Mouse (Mus musculus) splenic B cell, adult 2 months (primary cell): ENCODE results near the gene Aldh3b2.

Experiments
- DNase-seq: peaks from one replicate; pipeline ENCODE4 v3.0.0-alpha.2; 2011; ENCODE audit warnings: low read depth, low spot score
- H3K27me3 ChIP-seq: 2 replicates; pipeline ENCODE4 v1.6.1; 2012; ENCODE audit warnings: mild to moderate bottlenecking, low read length, moderate library complexity, mixed read lengths; ENCODE audit not compliant: control insufficient read depth, poor library complexity, insufficient read depth, severe bottlenecking
- H3K36me3 ChIP-seq: 2 replicates; pipeline ENCODE4 v1.6.1; 2012; ENCODE audit warnings: mild to moderate bottlenecking, low read length, moderate library complexity, mixed read lengths; ENCODE audit not compliant: control insufficient read depth, poor library complexity, insufficient read depth, severe bottlenecking

The Aldh3b2 gene

GRCm38 (mm10) chr19:3988750-3989149 is 16.6 kb downstream of the Aldh3b2 start:
- no peak for DNase-seq
- Histone ChIP-seq H3K36me3 (no peaks in the 10 kb centered on the region), H3K27me3 (no peaks in the 10 kb centered on the region)

- H3K36me3 ChIP-seq, result no peaks in the 10 kb centered on the region
- H3K27me3 ChIP-seq, result no peaks in the 10 kb centered on the region
- DNase-seq, result no peak
Measured at GRCm38 (mm10) chr19:3990804-3991203, 18.7 kb downstream of the Aldh3b2 start.

DNA sequence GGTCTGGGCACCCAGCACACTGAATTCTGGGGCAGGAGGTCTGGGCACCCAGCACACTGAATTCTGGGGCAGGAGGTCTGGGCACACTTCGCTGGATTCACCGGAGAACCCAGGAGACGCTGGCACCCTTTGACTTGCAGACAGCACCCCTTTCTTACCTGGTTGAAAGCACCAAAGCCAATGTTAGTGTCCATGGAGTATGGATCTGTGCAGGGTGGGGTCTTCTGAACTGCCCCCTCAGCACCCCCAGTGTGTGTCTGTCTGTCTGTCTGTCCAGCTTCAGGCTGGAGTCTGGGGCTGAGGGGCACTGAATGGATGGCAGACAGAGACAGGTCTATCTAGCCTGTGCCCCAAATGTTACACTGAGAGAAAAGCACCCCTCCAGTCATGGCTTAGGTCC is 19.4 kb downstream of the Aldh3b2 start:
- Histone ChIP-seq H3K36me3 (no peaks in the 10 kb centered on the region), H3K27me3 (no peaks in the 10 kb centered on the region)
- DNase-seq, result no peak

GRCm38 (mm10) chr19:3991966-3992365 is 19.8 kb downstream of the Aldh3b2 start:
- Histone ChIP-seq H3K27me3 (no peaks in the 10 kb centered on the region), H3K36me3 (no peaks in the 10 kb centered on the region)
- DNase-seq, result no peak

DNA sequence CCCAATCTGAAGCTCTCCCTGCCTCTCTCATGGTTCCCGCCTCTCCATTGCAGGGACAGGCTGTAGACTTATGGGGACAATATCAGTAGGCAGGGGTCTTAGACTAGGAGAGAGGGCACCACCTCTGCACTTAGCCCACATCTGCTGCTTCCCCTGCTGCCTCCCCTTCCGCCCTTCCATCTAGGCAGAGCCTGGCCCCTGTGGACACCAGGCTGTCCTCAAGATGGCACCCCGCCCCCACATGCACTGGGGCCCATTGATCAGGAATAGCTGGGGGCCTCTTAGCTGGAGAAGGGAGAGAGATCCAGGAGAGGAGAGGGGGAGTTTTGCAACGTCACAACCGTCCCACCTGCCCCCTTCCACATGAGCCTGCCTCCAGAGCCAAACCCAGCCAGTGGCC is 20.3 kb downstream of the Aldh3b2 start, which contains the start of gene Tbx10:
Gene Tbx10, plus strand, starts transcription at position 337 of the 400 bp plus-strand sequence.
- DNase-seq, result no peak
- H3K36me3 ChIP-seq, result no peaks in the 10 kb centered on the region
- H3K27me3 ChIP-seq, result no peaks in the 10 kb centered on the region

GRCm38 (mm10) chr19:3994932-3995331 is 22.8 kb downstream of the Aldh3b2 start:
- no peak for DNase-seq
- H3K27me3 ChIP-seq, result no peaks in the 10 kb centered on the region

GRCm38 (mm10) chr19:3995505-3995904 is 23.4 kb downstream of the Aldh3b2 start:
- DNase-seq, result no peak
- Histone ChIP-seq H3K36me3 (no peaks in the 10 kb centered on the region), H3K27me3 (no peaks in the 10 kb centered on the region)

More at GRCm38 (mm10) chr19:3994932-3995331, 22.8 kb downstream of the Aldh3b2 start:
- no peaks in the 10 kb centered on the region for H3K36me3 ChIP-seq

DNA sequence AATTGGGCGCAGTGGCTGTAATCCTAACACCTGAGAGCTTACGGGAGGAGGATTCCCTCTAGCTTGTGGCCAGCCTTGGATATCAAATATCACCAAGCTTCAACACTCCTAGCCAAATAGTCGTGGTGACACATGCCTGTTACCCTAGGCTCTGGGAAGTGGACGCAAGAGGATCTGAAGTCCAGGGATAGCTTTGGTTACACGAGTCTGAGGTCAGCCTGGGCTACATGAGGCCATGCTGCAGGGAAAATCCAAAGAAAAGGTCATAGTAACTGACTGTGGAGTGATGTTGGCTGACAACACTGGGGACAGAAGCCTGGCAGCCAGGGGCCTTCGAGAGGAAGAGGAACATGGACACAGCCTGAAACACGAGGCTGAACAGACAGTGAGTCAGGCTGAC is 24.0 kb downstream of the Aldh3b2 start:
- H3K27me3 ChIP-seq, result no peaks in the 10 kb centered on the region
- H3K36me3 ChIP-seq, result no peaks in the 10 kb centered on the region

GRCm38 (mm10) chr19:3996747-3997146 is 24.6 kb downstream of the Aldh3b2 start:
- DNase-seq, result no peak
- Histone ChIP-seq H3K36me3 (no peaks in the 10 kb centered on the region), H3K27me3 (no peaks in the 10 kb centered on the region)

More for the DNA sequence above, 24.0 kb downstream of the Aldh3b2 start:
- no peak for DNase-seq

DNA sequence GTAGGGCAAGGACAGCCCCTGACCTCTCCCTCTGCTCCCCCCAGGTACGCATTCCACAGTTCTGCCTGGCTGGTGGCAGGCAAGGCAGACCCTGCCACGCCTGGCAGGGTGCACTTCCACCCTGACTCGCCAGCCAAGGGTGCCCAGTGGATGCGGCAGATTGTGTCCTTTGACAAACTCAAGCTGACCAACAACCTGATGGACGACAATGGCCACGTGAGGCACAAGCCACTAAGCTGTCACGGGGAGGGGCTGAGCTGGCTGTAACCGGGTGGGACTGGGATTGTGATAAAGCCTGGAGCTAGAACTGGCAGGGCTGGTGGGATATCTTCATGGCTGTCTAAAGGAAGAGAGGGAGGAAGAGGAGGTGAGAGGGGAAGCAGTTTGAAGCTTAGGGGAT is 25.1 kb downstream of the Aldh3b2 start:
- Histone ChIP-seq H3K27me3 (no peaks in the 10 kb centered on the region), H3K36me3 (no peaks in the 10 kb centered on the region)
- DNase-seq, result no peak

- no peaks in the 10 kb centered on the region for H3K27me3 ChIP-seq
- DNase-seq, result no peak
- H3K36me3 ChIP-seq, result no peaks in the 10 kb centered on the region
Measured at GRCm38 (mm10) chr19:3998335-3998734, 26.2 kb downstream of the Aldh3b2 start.

GRCm38 (mm10) chr19:3999121-3999730 is 27.1 kb downstream of the Aldh3b2 start:
- DNase-seq, result no peak
- H3K36me3 ChIP-seq, result no peaks in the 10 kb centered on the region
- no peaks in the 10 kb centered on the region for H3K27me3 ChIP-seq

DNA sequence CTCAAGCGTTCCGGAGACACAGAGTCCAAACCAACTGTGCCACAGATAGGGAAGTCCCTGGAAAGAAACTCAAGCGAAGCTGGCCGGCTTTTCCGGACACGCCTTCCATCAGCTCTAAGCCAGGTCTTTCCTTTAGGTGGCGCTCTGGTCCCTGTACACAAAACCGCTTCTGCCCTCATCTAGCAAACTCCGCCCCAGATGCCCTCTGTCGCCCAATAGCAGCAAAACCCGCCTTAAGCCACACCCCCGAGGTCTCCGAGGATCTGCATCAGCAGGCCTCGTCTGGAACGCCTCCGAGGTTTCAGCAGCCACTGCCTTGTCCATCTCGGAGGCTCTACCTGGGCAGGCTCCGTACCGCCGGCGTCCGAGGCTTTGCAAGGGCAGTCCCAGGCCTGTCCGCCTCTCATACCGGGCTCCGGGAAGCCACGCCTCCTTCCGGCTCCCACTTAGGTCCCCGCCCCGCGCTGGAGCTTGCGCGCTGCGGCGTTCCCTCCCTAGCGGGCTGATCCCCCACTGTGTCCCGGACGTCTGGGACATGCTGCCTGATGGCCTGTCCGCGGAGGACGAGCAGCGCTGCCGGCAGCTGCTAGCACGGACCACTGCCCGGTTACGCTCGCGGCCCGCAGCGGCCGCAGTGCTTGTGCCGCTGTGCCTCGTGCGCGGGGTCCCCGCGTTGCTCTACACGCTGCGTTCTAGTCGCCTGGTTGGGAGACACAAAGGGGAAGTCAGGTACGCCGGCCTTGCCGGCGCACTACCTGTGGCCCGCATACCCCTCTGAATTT is 28.2 kb downstream of the Aldh3b2 start, which contains the start of the genes Nudt8 and Gm49405:
Gene Nudt8, plus strand, starts transcription at position 462 of the 782 bp plus-strand sequence.
Gene Gm49405, plus strand, starts transcription at position 508 of the 782 bp plus-strand sequence.
- Histone ChIP-seq H3K27me3 (no peaks in the 10 kb centered on the region), H3K36me3 (no peaks in the 10 kb centered on the region)
- peak; percentile 98 for DNase-seq

- peaks cover under 1% of the 10 kb centered on the region; the same call in 1 of the 2 replicates for H3K36me3 ChIP-seq
- H3K27me3 ChIP-seq, result no peaks in the 10 kb centered on the region
- DNase-seq, result no peak
Measured at GRCm38 (mm10) chr19:4000949-4001525, 28.9 kb downstream of the Aldh3b2 start.

- H3K36me3 ChIP-seq, result peaks cover 4% of the 10 kb centered on the region; the same call in 1 of the 2 replicates
- no peak for DNase-seq
- H3K27me3 ChIP-seq, result no peaks in the 10 kb centered on the region
Measured at GRCm38 (mm10) chr19:4001752-4002151, 29.6 kb downstream of the Aldh3b2 start.
